Mouse (Mus musculus) stomach, postnatal 0 days (tissue): Measurements from ENCODE around the gene Smurf2.

Experiments
- CTCF ChIP-seq: IDR thresholded peaks from 2 replicates; pipeline ENCODE4 v1.5.1; 2016; ENCODE audit warnings: antibody characterized with exemption, low read depth, mild to moderate bottlenecking, moderate library complexity
- EP300 ChIP-seq: optimal IDR thresholded peaks from 2 replicates; pipeline ENCODE3; 2016; ENCODE audit warnings: antibody characterized with exemption

DNA sequence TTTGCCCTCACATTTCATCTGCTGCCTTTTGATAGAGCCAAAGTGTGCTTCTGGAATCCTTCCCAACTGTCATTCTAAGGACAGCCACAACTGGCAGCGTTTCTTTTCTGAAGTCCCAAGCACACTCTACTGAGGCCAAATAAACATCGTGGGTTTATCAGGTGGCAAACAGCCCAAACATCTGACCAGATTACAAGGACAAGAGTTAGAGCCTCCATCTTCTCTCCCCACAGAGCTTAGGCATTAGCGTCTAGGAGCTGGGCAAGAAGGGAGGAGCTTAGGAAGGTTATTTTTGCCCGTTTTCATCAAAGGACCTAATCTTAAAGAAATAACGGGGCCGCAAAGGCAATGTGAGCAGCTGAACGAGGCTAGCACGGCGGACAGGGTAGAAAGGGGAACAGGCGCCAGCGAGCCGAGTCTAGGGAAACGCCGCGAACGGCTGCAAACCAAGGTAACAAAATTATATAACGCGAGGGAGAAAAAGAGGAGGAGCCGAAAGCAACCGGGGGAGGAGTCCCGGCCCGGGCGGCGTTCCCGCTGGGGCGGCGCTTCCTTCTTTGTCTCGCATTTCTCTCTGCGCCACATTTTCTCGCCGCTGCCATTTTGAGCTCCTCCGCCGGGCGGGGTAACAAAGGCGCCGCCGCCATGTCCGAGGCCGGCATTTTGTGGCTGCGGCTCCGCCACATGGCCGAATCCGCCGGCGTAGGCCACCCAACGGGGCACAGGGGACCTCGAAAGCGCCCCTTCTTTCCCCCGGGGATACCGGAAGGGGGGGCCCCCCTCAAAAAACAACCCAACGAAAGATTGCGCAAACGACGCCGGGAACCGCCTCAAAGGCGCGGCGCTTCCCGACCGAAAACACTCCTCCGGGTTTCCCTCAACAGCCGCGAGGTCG is 133.1 kb downstream of the Smurf2 start:
- TF ChIP-seq CTCF = no peak
- no peak for TF ChIP-seq EP300
